In genomic region chr5:125112588-125112987, GRCm38 (mm10) we compare ENCODE assay signal across 10 mouse cellular contexts.
DNase-seq lines count a peak whose midpoint lies in the region; ATAC-seq and TF ChIP-seq lines count a peak whose summit lies in the region.
"Had no signal": no experiment of that assay in that cellular context is flagged by ENCODE, and none has a peak within 500 bp of the region (broad histone marks: within the 10 kb centered on the region; RNA-seq: fewer than 3 reads in every experiment).

No protein-coding gene starts in this region.

- no peak overlapping the region for H3K4me3 ChIP-seq in forebrain, embryonic 10.5 days
- H3K4me3 ChIP-seq in forebrain, embryonic 11.5 days (ENCODE audit: low read depth, low read length) = no peak overlapping the region
- no peak overlapping the region for H3K4me3 ChIP-seq in lung, embryonic 16.5 days (ENCODE audit: low read length)
- H3K4me3 ChIP-seq in limb, embryonic 13.5 days = no peak overlapping the region
- H3K4me3 ChIP-seq in stomach, embryonic 16.5 days (replicated peaks; ENCODE audit: low read length) = no peak overlapping the region
- H3K4me3 ChIP-seq in liver, postnatal 0 days (ENCODE audit: low read depth, low read length) = no peak overlapping the region
- H3K4me3 ChIP-seq: liver, embryonic 13.5 days had no signal

- WGBS in forebrain, embryonic 10.5 days = 92% methylated on average over 1 of the region's 1 CpGs
- WGBS in forebrain, embryonic 11.5 days = 95% methylated on average over 1 of the region's 1 CpGs
- 48% methylated on average over 1 of the region's 1 CpGs for WGBS in lung, embryonic 16.5 days
- 61% methylated on average over 1 of the region's 1 CpGs for WGBS in limb, embryonic 13.5 days
- 63% methylated on average over 1 of the region's 1 CpGs for WGBS in stomach, embryonic 16.5 days
- WGBS in liver, postnatal 0 days (ENCODE audit: insufficient replicate concordance) = 85% methylated on average over 1 of the region's 1 CpGs

- H3K9me3 ChIP-seq in forebrain, embryonic 10.5 days = peaks cover 5% of the 10 kb centered on the region; the same call in 1 of the 2 replicates
- no peaks in the 10 kb centered on the region for H3K9me3 ChIP-seq in forebrain, embryonic 11.5 days (ENCODE audit: control insufficient read depth, low read length)
- no peaks in the 10 kb centered on the region for H3K9me3 ChIP-seq in lung, embryonic 16.5 days (ENCODE audit: control insufficient read depth, low read length)
- peaks cover 4% of the 10 kb centered on the region; the same call in 1 of the 2 replicates for H3K9me3 ChIP-seq in limb, embryonic 13.5 days
- no peaks in the 10 kb centered on the region for H3K9me3 ChIP-seq in stomach, embryonic 16.5 days (replicated peaks; ENCODE audit: control insufficient read depth, low read length)
- no peaks in the 10 kb centered on the region for H3K9me3 ChIP-seq in liver, postnatal 0 days (ENCODE audit: low read length)
- H3K9me3 ChIP-seq: liver, embryonic 13.5 days had no signal

- peaks cover 44% of the 10 kb centered on the region for H3K4me1 ChIP-seq in forebrain, embryonic 10.5 days
- peaks cover 3% of the 10 kb centered on the region; the same call in 1 of the 2 replicates for H3K4me1 ChIP-seq in forebrain, embryonic 11.5 days (replicated peaks; ENCODE audit: control insufficient read depth, insufficient read depth, low read length)
- peaks cover 21% of the 10 kb centered on the region for H3K4me1 ChIP-seq in lung, embryonic 16.5 days (replicated peaks; ENCODE audit: control insufficient read depth, insufficient read depth, low read length)
- peaks cover 49% of the 10 kb centered on the region for H3K4me1 ChIP-seq in limb, embryonic 13.5 days
- peaks cover 26% of the 10 kb centered on the region for H3K4me1 ChIP-seq in stomach, embryonic 16.5 days (ENCODE audit: control insufficient read depth, insufficient read depth, low read length)
- H3K4me1 ChIP-seq in liver, postnatal 0 days (ENCODE audit: insufficient read depth) = no peaks in the 10 kb centered on the region
- H3K4me1 ChIP-seq: liver, embryonic 13.5 days had no signal

- no peaks in the 10 kb centered on the region for H3K27me3 ChIP-seq in forebrain, embryonic 10.5 days (ENCODE audit: poor library complexity, severe bottlenecking)
- H3K27me3 ChIP-seq in forebrain, embryonic 11.5 days (ENCODE audit: control insufficient read depth, insufficient read depth, low read length) = no peaks in the 10 kb centered on the region
- no peaks in the 10 kb centered on the region for H3K27me3 ChIP-seq in lung, embryonic 16.5 days (ENCODE audit: control insufficient read depth, insufficient read depth, low read depth, low read length)
- H3K27me3 ChIP-seq in limb, embryonic 13.5 days = no peaks in the 10 kb centered on the region
- H3K27me3 ChIP-seq in stomach, embryonic 16.5 days (ENCODE audit: control insufficient read depth, insufficient read depth, low read length) = no peaks in the 10 kb centered on the region
- no peaks in the 10 kb centered on the region for H3K27me3 ChIP-seq in liver, postnatal 0 days (ENCODE audit: insufficient read depth, low read length)
- H3K27me3 ChIP-seq: liver, embryonic 13.5 days had no signal

- peaks cover 97% of the 10 kb centered on the region for H3K36me3 ChIP-seq in forebrain, embryonic 10.5 days (replicated peaks)
- peaks cover 20% of the 10 kb centered on the region for H3K36me3 ChIP-seq in forebrain, embryonic 11.5 days (ENCODE audit: control insufficient read depth, insufficient read depth, low read length)
- H3K36me3 ChIP-seq in lung, embryonic 16.5 days (ENCODE audit: control insufficient read depth, insufficient read depth, low read length) = peaks cover 43% of the 10 kb centered on the region
- peaks cover 77% of the 10 kb centered on the region for H3K36me3 ChIP-seq in limb, embryonic 13.5 days
- H3K36me3 ChIP-seq in stomach, embryonic 16.5 days (ENCODE audit: control insufficient read depth, insufficient read depth, low read length) = peaks cover 31% of the 10 kb centered on the region
- H3K36me3 ChIP-seq in liver, postnatal 0 days (replicated peaks; ENCODE audit: insufficient read depth, low read length) = no peaks in the 10 kb centered on the region; the same call in none of the 2 replicates

- no peak for TF ChIP-seq EP300 in liver, postnatal 0 days (IDR thresholded peaks at IDR 0.05; ENCODE audit: low read depth)

- DNase-seq in forebrain, embryonic 10.5 days (ENCODE audit: extremely low spot score, low spot score) = no peak
- DNase-seq in forebrain, embryonic 11.5 days (ENCODE audit: low spot score) = no peak
- DNase-seq in lung, postnatal 10 days = no peak
- no peak for DNase-seq in liver, postnatal 0 days
- no peak for DNase-seq in T-cell, adult 2 months (ENCODE audit: low spot score)
- DNase-seq: heart, adult 18-20 months; liver, embryonic 13.5 days had no signal

- H3K9ac ChIP-seq in forebrain, embryonic 11.5 days (ENCODE audit: low read length) = no peak overlapping the region
- H3K9ac ChIP-seq in lung, embryonic 16.5 days (ENCODE audit: low read length) = no peak overlapping the region
- H3K9ac ChIP-seq in limb, embryonic 13.5 days = 0 out of 2 replicates have a peak overlapping the region, but pooled peaks have one; percentile 35
- H3K9ac ChIP-seq in stomach, embryonic 16.5 days (ENCODE audit: low read length) = 0 out of 2 replicates have a peak overlapping the region, but pooled peaks have one; percentile 12
- no peak overlapping the region for H3K9ac ChIP-seq in liver, postnatal 0 days (replicated peaks)
- H3K9ac ChIP-seq: liver, embryonic 13.5 days had no signal

- no peak overlapping the region for H3K4me2 ChIP-seq in forebrain, embryonic 11.5 days (ENCODE audit: low read depth, low read length, severe bottlenecking)
- no peak overlapping the region for H3K4me2 ChIP-seq in lung, embryonic 16.5 days (ENCODE audit: low read depth, low read length)
- H3K4me2 ChIP-seq in limb, embryonic 13.5 days (replicated peaks) = peak overlapping the region; percentile 16; the same call in 1 of the 2 replicates
- H3K4me2 ChIP-seq in stomach, embryonic 16.5 days (ENCODE audit: low read depth, low read length) = no peak overlapping the region
- no peak overlapping the region for H3K4me2 ChIP-seq in liver, postnatal 0 days (ENCODE audit: low read depth, low read length)
- H3K4me2 ChIP-seq: liver, embryonic 13.5 days had no signal

- H3K27ac ChIP-seq in forebrain, embryonic 10.5 days = peak overlapping the region; percentile 21
- H3K27ac ChIP-seq in forebrain, embryonic 11.5 days (ENCODE audit: low read depth, low read length) = no peak overlapping the region
- H3K27ac ChIP-seq in lung, embryonic 16.5 days (ENCODE audit: low read length) = peak overlapping the region; percentile 54
- H3K27ac ChIP-seq in limb, embryonic 13.5 days = peak overlapping the region; percentile 84
- peak overlapping the region; percentile 43; the same call in 1 of the 2 replicates for H3K27ac ChIP-seq in stomach, embryonic 16.5 days (ENCODE audit: low read length)
- H3K27ac ChIP-seq in liver, postnatal 0 days (ENCODE audit: low read depth) = no peak overlapping the region
- H3K27ac ChIP-seq: liver, embryonic 13.5 days had no signal

- no peak for ATAC-seq in forebrain, embryonic 11.5 days (replicated peaks; ENCODE audit: low FRiP score)
- no peak for ATAC-seq in lung, embryonic 16.5 days (ENCODE audit: low read depth)
- no peak for ATAC-seq in limb, embryonic 13.5 days (ENCODE audit: low FRiP score, low read depth)
- ATAC-seq in stomach, embryonic 16.5 days (ENCODE audit: insufficient read depth, low FRiP score) = no peak
- ATAC-seq in liver, postnatal 0 days = no peak

- no peak for TF ChIP-seq CTCF in liver, postnatal 0 days (IDR thresholded peaks at IDR 0.05; ENCODE audit: low read depth)

Comparison
In these comparisons a context has a peak if more than half of its experiments do, and no peak if none do; other contexts are left out.
1. H3K27ac ChIP-seq: peak in forebrain, embryonic 10.5 days (single experiment), lung, embryonic 16.5 days (single experiment), limb, embryonic 13.5 days (single experiment) and stomach, embryonic 16.5 days (single experiment); none in forebrain, embryonic 11.5 days (single experiment) and liver, postnatal 0 days (single experiment).
2. H3K9ac ChIP-seq: peak in limb, embryonic 13.5 days (single experiment) and stomach, embryonic 16.5 days (single experiment); none in forebrain, embryonic 11.5 days (single experiment), lung, embryonic 16.5 days (single experiment) and liver, postnatal 0 days (single experiment).